Mouse (Mus musculus): ENCODE measurements around the gene Slc39a13. TPM values are rescaled to one million over a fixed set of nuclear protein-coding genes. Genes with fewer than 3 reads are reported as not detected.

The Slc39a13 gene
- total RNA-seq (2014; rRNA removed) (37.1 and 42.7 TPM in 2 replicates), polyA plus RNA-seq (2015; fragmentation: Nextera tagmentation; extraction: Ambion mirVana) (22.6 and 24.4 TPM in 2 replicates)

DNA sequence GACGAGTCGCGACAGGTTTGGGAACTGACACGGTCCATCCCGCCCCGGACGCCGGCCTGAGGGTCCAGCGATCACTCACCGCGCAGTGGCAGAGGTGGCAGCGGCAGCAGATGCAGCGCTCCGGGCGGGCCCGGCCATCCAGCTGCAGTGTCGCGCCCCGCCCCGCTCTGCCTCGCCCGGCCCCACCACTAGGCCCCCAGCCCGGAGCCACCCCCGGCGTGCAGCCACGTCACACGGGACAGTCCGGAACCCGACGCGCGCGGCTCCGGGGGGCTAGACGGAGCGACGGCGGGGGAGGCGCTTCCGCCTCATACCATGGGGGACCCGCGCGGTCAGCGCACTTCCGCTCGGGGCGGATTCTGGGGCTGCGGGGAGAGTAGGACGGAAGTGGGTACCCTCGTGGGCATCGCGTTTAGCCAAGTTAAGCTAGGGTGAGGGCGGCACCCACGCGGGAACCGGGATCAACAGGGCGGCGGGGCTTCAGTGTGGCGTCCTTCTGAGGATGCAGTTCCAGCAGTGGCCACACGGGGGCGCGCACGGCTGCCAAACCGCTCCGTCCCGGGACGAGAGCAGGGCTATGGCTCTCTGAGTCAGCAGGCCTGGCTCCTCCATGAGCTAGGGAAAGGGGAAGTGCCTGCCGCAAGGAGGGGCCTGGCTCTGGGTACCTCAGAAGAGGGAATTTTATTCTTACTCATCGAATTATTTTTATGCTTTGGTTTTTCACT is at the start of gene Slc39a13:
Slc39a13 (minus strand) TSS at position 342 of the 725 bp plus-strand sequence.
- TF ChIP-seq CTCF (IDR thresholded peaks at IDR 0.05; ENCODE audit: low read depth), result peak; percentile 100
- Histone ChIP-seq H3K27ac (peak within 1 kb of the TSS; percentile 83), H3K4me2 (ENCODE audit: low read depth, low read length) (peak within 1 kb of the TSS; percentile 67), H3K9me3 (ENCODE audit: low read length) (no peaks in the 10 kb centered on the region), H3K4me3 (ENCODE audit: low read length) (peak within 1 kb of the TSS; percentile 70), H3K4me1 (ENCODE audit: insufficient read depth, low read length) (peaks cover 20% of the 10 kb centered on the region), H3K9ac (replicated peaks; ENCODE audit: low read length) (peak within 1 kb of the TSS; percentile 72), H3K36me3 (ENCODE audit: insufficient read depth, low read length) (no peaks in the 10 kb centered on the region; the same call in 1 of the 2 replicates), H3K27me3 (ENCODE audit: insufficient read depth, low read length) (no peaks in the 10 kb centered on the region)
- under 1% methylated on average over 59 of the region's 69 CpGs for WGBS
- ATAC-seq (peak; percentile 98), DNase-seq (ENCODE audit: low spot score) (peak; percentile 97)

DNA sequence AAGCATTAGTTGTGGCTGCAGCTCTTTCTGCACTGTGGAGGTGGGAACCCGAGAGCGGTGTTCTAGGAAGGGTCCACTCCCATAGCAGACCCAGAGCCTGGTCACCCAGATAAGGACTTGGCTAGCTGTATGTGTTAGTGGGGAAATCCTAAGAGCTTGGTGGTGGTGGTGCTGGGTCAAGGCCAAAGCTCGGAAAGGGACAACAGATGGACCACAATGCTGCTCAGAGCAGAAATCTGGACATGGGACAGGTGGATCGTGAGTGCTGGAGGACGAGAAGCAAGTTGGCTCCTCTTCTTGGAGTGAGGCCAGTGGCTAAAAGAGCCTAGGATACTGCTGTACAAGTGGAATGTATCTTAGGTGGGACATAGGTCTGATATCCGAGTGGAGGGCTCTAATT is 49.3 kb upstream of the Slc39a13 start:
- no peak for ATAC-seq

DNA sequence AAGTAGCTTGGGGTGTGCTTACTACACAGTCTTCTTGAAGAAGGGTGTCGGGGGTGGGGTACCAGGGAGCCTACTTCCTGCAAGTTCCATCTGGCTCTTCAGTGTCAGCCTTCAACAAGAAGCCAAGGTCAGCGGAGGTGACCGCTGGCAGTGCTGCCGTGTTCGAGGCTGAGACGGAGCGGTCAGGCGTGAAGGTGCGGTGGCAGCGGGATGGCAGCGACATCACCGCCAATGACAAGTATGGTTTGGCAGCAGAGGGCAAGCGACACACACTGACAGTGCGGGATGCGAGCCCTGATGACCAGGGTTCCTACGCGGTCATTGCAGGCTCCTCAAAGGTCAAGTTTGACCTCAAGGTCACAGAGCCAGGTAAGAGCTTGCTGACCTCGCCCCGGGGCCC is 48.8 kb upstream of the Slc39a13 start:
- DNase-seq (ENCODE audit: low spot score) (no peak), ATAC-seq (no peak)
- Histone ChIP-seq H3K36me3 (ENCODE audit: insufficient read depth, low read length) (no peaks in the 10 kb centered on the region), H3K4me2 (ENCODE audit: low read depth, low read length) (no peak overlapping the region), H3K4me1 (ENCODE audit: insufficient read depth, low read length) (no peaks in the 10 kb centered on the region), H3K9ac (replicated peaks; ENCODE audit: low read length) (no peak overlapping the region), H3K4me3 (ENCODE audit: low read length) (no peak overlapping the region), H3K27ac (no peak overlapping the region), H3K9me3 (ENCODE audit: low read length) (no peaks in the 10 kb centered on the region), H3K27me3 (ENCODE audit: insufficient read depth, low read length) (no peaks in the 10 kb centered on the region)
- WGBS, result 83% methylated on average over 19 of the region's 19 CpGs
- TF ChIP-seq CTCF (IDR thresholded peaks at IDR 0.05; ENCODE audit: low read depth), result no peak

More for the DNA sequence above, 49.3 kb upstream of the Slc39a13 start:
- no peak overlapping the region for H3K27ac ChIP-seq
- no peak for TF ChIP-seq CTCF (IDR thresholded peaks at IDR 0.05; ENCODE audit: low read depth)
- no peaks in the 10 kb centered on the region for H3K9me3 ChIP-seq (ENCODE audit: low read length)
- no peaks in the 10 kb centered on the region for H3K36me3 ChIP-seq (ENCODE audit: insufficient read depth, low read length)
- no peak overlapping the region for H3K9ac ChIP-seq (replicated peaks; ENCODE audit: low read length)
- 69% methylated on average over 6 of the region's 6 CpGs for WGBS
- no peaks in the 10 kb centered on the region for H3K27me3 ChIP-seq (ENCODE audit: insufficient read depth, low read length)
- peak; percentile 22 for DNase-seq (ENCODE audit: low spot score)
- H3K4me3 ChIP-seq (ENCODE audit: low read length), result no peak overlapping the region
- no peaks in the 10 kb centered on the region for H3K4me1 ChIP-seq (ENCODE audit: insufficient read depth, low read length)
- H3K4me2 ChIP-seq (ENCODE audit: low read depth, low read length), result no peak overlapping the region

DNA sequence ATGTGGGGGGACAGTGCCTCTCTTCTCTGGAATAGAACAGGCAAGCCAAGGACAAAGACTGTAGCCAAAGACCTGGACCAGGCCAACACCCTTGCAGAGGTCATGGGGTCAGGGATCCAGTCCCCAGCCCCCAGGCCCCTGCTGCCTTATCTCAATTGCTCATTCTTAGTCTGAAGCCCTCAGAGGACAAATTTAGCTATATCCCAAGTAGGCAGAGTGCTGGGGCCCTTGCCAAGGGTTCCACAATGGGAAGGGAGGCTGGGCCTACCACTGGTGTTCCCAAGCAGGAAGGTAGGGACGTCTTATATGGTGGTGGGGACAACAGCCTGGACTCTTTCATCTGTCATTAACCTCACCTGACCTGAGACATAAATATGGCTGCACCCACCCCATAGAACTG is 48.4 kb upstream of the Slc39a13 start:
- DNase-seq (ENCODE audit: low spot score) (no peak), ATAC-seq (no peak)
- Histone ChIP-seq H3K27me3 (ENCODE audit: insufficient read depth, low read length) (no peaks in the 10 kb centered on the region), H3K4me1 (ENCODE audit: insufficient read depth, low read length) (no peaks in the 10 kb centered on the region), H3K9me3 (ENCODE audit: low read length) (no peaks in the 10 kb centered on the region), H3K4me3 (ENCODE audit: low read length) (no peak overlapping the region), H3K27ac (no peak overlapping the region), H3K9ac (replicated peaks; ENCODE audit: low read length) (no peak overlapping the region), H3K4me2 (ENCODE audit: low read depth, low read length) (no peak overlapping the region), H3K36me3 (ENCODE audit: insufficient read depth, low read length) (no peaks in the 10 kb centered on the region)
- TF ChIP-seq CTCF (IDR thresholded peaks at IDR 0.05; ENCODE audit: low read depth), result no peak
- WGBS, result 75% methylated on average over 1 of the region's 1 CpGs

DNA sequence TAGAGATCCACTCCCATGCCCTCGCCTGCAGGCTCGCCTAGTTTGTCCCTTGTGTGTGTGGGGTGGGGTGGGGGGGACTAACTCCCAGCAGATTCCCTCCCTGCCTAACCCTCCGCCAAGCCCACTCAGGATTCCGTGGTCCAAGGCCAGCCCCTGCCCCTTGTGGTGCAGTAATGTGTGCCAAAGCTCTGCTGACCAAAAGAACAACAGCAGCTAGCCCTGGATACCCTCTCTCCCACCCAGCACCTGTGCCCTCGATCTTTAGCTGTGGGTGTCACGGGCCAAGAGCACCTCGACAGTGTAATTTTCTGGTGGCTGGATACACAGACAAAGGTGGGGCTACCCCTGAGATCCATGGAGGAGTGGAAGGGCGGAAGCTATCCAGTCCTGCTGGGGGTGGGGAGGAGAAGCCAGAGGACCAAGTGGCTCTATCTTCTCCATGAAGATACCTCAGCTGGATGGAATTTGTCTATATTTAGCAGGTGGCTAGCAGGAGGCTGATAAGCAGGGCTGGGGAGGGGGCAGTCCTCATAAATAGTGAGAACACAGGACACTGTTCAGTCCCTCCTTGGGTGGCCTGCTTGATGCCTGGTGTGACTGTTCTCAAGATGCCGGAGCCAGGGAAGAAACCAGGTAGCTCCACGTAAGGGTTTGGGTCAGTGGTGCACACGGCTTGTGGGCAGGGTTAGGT is 47.5 kb upstream of the Slc39a13 start, which contains the start of gene Mybpc3:
Mybpc3 (plus strand) TSS at position 560 of the 691 bp plus-strand sequence.
- ATAC-seq (no peak), DNase-seq (ENCODE audit: low spot score) (no peak)
- no peak for TF ChIP-seq CTCF (IDR thresholded peaks at IDR 0.05; ENCODE audit: low read depth)
- H3K36me3 ChIP-seq (ENCODE audit: insufficient read depth, low read length), result no peaks in the 10 kb centered on the region
- H3K4me1 ChIP-seq (ENCODE audit: insufficient read depth, low read length), result no peaks in the 10 kb centered on the region
- H3K27ac ChIP-seq, result no peak within 1 kb of the TSS
- no peak within 1 kb of the TSS for H3K4me2 ChIP-seq (ENCODE audit: low read depth, low read length)
- WGBS, result 80% methylated on average over 11 of the region's 11 CpGs
- no peaks in the 10 kb centered on the region for H3K9me3 ChIP-seq (ENCODE audit: low read length)
- no peak within 1 kb of the TSS for H3K9ac ChIP-seq (replicated peaks; ENCODE audit: low read length)
- H3K27me3 ChIP-seq (ENCODE audit: insufficient read depth, low read length), result no peaks in the 10 kb centered on the region
- H3K4me3 ChIP-seq (ENCODE audit: low read length), result no peak within 1 kb of the TSS

DNA sequence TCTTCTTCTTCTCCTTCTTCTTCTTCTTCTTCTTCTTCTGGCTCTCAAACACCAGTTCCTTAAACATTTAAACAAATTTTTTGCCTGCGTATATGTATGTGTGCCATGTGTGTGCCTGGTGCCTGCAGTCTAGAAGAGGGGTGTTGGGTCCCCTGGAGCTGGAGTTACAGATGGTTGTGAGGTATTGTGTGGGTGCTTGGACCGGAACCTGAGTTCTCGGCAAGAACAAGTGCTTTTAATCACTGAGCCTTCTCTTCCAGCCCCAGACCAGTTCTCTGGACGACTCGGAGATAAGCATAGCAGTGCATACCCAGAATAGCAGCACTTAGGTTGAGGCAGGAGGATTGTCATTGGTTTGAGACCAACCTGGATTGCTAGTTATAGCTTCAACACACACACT is 46.6 kb upstream of the Slc39a13 start:
- DNase-seq (ENCODE audit: low spot score) (no peak), ATAC-seq (no peak)
- Histone ChIP-seq H3K4me3 (ENCODE audit: low read length) (no peak overlapping the region), H3K27me3 (ENCODE audit: insufficient read depth, low read length) (no peaks in the 10 kb centered on the region), H3K9ac (replicated peaks; ENCODE audit: low read length) (no peak overlapping the region), H3K36me3 (ENCODE audit: insufficient read depth, low read length) (no peaks in the 10 kb centered on the region), H3K4me2 (ENCODE audit: low read depth, low read length) (no peak overlapping the region), H3K9me3 (ENCODE audit: low read length) (no peaks in the 10 kb centered on the region), H3K27ac (no peak overlapping the region), H3K4me1 (ENCODE audit: insufficient read depth, low read length) (no peaks in the 10 kb centered on the region)
- WGBS, result 84% methylated on average over 5 of the region's 5 CpGs
- no peak for TF ChIP-seq CTCF (IDR thresholded peaks at IDR 0.05; ENCODE audit: low read depth)

All from hindbrain, postnatal 0 days (tissue).